Mouse (Mus musculus): Measurements from ENCODE around the gene Olfr267. TPM values are rescaled to one million over a fixed set of nuclear protein-coding genes. Genes with fewer than 3 reads are reported as not detected.

The Olfr267 gene
- under 1 TPM in 3 of 4 experiments, not detected in 1; 0.24 to 0.46 (median 0.33) TPM for total RNA-seq (2022)

DNA sequence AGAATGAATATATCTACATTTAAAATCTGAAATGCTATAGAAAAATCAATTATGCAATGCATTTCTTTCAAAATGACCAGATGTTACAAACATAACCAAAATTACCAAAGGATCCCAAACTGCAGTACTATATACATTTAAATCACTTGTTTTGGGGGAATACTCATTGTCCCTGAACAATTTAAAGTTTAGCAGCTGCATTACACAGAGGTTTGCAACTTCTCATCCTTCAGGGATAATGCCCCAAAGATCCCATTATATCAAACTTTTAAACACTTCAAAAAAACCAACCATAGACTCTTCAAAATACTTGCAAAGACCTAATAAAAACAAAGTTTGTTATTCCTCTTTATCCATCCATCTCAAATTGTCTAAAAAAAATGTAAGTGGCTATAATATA, at the start of gene Olfr267:
Olfr267 (minus strand) TSS at position 101 of the 400 bp plus-strand sequence.
- no peak for DNase-seq (ENCODE audit: low spot score in 2 of 2)

DNA sequence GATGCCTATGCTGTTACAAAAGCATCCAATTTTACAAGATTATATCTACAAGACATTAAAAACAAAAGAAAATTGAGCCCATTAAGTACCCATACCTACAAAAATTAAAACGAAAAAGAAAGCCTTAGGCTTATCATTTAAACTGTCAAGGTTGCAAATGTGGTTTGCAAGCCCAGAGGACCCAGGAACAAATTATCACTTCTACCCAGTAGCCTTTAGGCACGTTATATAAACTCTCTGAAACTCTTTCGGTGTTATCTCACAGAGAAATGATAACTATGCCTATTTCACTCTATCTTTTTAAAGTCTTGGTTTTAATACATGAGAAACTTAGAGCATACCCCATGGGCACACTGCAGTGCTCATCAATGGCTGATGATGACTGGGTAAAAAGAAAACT, 45.4 kb upstream of the Olfr267 start:
- DNase-seq (ENCODE audit: low spot score in 2 of 2): no peak

DNA sequence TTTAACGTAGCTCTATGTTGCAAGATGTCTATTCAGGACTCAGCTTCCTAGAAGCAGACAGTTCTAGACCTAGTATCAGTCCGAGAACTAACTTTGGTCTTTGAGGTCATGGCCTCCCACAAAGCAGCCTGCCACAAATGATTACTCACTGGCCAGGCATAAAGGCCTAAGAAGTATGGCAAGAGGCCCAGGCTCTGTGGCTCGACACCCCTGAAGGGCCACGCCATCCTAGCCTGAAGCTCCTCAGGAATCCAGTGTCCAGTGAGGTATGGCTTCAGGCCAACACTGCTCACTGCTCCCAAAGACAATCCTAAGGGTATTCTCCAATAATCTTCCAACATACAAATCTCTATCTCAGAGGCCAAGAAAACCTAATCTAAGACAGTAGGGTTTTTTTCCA, 38.4 kb upstream of the Olfr267 start:
- DNase-seq (ENCODE audit: low spot score in 2 of 2): no peak

DNA sequence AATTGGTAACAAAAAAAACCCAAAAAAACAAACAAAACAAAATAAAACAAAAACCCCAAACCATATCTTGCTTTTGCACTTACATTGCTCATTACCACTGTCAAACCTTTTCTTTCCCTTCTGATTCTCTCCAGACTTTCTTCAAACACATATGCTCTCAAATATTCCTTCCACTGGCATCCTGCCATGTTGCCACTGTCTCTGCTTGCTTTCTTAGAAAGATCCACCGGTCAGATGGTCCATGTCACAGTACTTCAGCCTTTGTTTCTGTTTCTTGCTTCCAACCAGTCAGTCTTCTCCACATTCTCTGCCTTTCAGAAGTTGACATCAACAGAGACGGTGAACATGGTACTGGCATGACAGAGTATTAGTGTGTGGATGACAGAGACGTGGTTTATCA, 857 bp downstream of the Olfr267 start:
- DNase-seq (ENCODE audit: low spot score in 2 of 2): no peak

DNA sequence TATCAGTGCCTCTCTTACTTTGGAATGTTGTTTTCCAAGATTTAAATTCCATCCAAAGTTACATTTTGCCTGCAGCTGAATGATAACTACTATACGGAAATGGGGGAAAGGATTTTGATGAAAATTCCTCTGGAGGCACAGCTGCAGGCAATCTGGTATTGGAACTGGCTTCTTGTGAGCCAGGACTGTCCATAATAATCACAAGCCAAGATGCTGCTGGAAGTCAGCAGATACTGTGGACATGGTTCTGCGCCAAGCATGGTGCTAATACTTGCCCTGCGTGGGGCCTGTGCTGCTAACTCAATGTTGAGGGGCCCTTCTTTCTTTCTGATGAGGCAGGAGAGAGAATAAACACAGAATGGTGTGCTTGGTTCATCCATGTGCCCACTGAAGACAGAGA, 24.1 kb downstream of the Olfr267 start:
- no peak for DNase-seq (ENCODE audit: low spot score in 2 of 2)

DNA sequence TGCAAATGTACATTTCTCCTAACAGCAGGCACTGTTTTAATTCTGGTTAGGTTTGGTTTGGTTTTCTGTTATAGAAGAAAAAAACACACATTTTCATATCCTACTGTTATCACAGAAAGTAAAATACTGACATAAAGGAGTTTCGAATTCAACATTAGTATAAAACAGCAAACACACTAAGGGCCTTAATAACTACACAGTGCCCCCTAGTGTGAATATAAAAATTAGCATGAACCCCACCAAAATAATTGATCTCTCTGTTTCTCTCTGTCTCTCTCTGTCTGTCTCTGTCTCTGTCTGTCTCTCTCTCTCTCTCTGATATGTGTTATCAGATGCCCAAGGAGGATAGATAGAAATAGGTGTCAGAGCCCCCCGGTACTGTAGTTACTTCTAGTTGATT, 38.0 kb downstream of the Olfr267 start:
- DNase-seq (ENCODE audit: low spot score in 2 of 2): no peak

DNA sequence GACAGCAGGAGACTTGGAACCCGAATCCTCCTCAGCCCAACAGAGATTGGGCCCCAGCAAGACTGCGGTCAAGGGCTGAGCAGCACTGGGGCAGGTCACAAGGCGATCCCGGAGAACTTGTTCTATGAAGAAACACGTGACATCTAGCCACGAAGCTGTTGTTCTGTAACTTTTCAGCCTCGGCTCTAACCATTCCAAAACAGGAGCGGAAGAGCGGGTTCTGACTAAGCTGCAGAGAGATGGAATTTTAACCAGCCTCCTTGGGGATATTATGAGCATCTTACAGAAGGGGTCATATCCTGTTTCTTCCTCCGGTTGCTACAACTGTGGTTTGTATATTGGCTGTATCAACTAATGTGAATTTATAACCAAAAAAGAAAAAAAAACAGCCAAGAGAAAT, 38.4 kb downstream of the Olfr267 start:
- no peak for DNase-seq (ENCODE audit: low spot score in 2 of 2)

DNA sequence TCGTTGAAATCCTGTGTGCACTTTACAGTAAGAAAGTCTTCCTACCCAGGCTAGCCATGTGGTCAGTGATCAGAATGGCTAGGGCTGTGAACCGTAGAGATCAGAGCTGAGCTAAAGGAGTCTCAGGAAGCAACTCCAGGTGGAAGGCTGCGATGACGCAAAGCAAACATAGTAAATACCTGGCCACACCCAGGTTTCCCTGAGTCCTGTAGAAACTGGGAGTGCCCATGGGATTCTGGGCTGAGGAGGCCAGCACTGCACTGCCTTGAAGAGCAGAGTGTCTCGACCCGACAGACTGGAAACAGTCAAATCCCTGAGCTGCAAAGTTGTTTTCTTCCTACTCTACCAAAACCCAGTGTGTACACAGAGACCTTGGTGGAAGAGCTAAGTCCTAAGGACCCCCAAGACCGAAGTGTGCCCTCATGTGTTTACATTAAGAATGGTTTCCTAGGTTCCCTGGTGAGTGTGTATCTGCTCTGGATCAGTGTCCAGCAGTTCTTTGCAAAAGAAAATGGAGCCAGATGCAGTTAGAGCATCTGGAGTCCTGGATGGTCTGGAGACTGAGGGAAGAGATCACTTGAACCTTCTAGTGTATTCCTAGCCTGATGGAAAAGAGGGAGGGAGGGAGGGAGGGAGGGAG, 41.8 kb downstream of the Olfr267 start:
- DNase-seq (ENCODE audit: low spot score in 2 of 2): no peak

DNA sequence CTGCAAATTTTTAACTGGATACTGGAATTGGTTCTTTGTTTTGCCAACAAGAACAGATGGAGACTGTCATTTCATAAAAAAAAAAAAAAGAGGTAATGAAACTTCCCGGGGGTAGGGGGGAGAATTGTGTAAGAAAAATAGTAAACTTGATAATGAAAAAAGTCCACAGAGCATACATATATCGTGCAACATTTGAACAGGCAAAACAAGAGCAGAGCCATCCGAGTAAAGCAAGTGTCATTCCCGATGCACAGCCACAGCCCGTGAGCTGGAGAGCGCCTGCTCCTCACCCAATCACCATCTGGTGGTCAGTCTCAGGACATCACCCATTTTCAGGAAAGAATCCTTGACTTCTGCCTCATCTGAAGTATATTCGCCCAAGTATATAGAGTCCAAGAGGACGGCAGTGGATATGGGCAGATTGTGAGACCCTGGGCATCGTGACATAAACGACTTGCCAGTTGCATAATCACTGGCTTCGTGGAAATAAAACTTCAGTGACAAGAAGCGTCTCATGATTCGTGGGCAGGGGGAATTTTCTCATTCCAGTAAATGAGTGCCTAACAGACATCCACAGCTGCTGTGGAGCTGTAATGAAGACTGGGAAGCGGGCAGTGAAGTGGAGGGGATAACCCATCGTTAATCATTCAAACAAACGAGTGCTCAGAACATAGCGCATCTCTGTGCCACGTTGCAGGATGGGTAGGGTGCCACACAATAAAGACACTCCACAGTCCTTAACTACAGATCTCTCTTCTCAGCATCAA, 50.5 kb downstream of the Olfr267 start:
- no peak for DNase-seq (ENCODE audit: low spot score in 2 of 2)

Other genes with a start within 250 kb of the Olfr267 start
- gene Lpar1, start 233.8 kb downstream of the Olfr267 start, total RNA-seq (2022): 10 to 100 TPM; 19.7 to 27.2 (median 22.5) TPM
- 100 to 1,000 TPM; 116 to 145 (median 129) TPM for gene Ecpas, start 125.0 kb upstream of the Olfr267 start, total RNA-seq (2022)
- 10 to 100 TPM; 67.4 to 79.1 (median 70.4) TPM for gene Zkscan16, start 155.9 kb upstream of the Olfr267 start, total RNA-seq (2022)
- gene Ptgr1, start 199.4 kb upstream of the Olfr267 start, total RNA-seq (2022): 1 to 10 TPM; 1.6 to 2.7 (median 1.7) TPM
- gene Dnajc25, start 207.3 kb upstream of the Olfr267 start, total RNA-seq (2022): 1 to 10 TPM; 4.9 to 7.3 (median 6.1) TPM
- gene Gm20503, start 215.5 kb upstream of the Olfr267 start, total RNA-seq (2022): 1 to 10 TPM in 1 of 4 experiments, under 1 TPM in 2, not detected in 1; 0.70 to 2.3 (median 0.80) TPM
- 10 to 100 TPM; 63.7 to 72.9 (median 66.3) TPM for gene Gng10, start 247.4 kb upstream of the Olfr267 start, total RNA-seq (2022)